Mouse (Mus musculus) embryo, embryonic 9.5 days (tissue): ENCODE data around the gene Mtfmt.

Source experiments
- DNase-seq: peaks from one replicate; pipeline ENCODE4 v3.0.0-alpha.2; 2017; ENCODE audit errors: extremely low spot score

The Mtfmt gene

GRCm38 (mm10) chr9:65427511-65427910, 8.1 kb upstream of the Mtfmt start:
- DNase-seq: no peak

GRCm38 (mm10) chr9:65428003-65428402, 7.6 kb upstream of the Mtfmt start:
- no peak for DNase-seq

DNA sequence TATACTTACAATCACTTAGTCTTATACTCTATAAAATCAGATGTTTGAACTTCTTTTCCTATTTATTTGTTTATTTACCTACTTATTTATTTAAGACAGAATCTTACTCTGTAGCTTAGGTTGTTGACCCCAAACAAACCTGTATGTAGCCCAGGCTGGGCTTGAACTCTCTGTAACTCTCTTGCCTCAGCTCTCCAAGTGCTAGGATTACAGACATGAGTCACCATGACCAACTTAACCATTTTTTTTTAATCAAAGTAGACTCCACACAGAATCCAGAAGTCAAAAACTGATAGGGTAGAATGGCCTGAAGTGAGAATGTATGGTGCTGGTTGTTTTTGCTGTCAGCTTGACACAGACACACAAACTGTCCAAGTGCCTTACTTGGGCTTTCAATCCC, 5.2 kb upstream of the Mtfmt start:
- no peak for DNase-seq

GRCm38 (mm10) chr9:65430921-65431320, 4.7 kb upstream of the Mtfmt start:
- no peak for DNase-seq

DNA sequence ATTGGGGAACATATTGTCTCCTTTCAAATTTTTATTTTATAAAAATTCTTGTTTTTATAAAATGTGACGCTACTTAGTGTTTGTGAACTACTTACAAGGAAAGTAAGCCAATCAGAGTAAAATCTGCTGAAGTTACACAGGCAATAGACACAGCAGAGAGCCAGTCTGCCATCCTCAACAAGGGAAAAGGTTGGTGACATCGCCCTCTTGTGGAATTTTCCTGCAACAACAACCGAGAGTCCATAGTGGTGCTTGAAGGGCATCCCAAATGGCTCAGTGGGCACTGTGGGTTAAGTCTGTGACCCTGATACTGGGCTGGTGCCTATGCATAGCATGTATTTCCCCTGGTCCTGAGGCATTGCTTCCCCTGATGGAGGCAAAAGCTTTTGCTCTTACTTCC, 3.3 kb upstream of the Mtfmt start:
- DNase-seq: peak; percentile 82

GRCm38 (mm10) chr9:65434140-65434539, 1.4 kb upstream of the Mtfmt start:
- peak; percentile 55 for DNase-seq

GRCm38 (mm10) chr9:65435211-65435610, 371 bp upstream of the Mtfmt start:
- peak; percentile 8 for DNase-seq

DNA sequence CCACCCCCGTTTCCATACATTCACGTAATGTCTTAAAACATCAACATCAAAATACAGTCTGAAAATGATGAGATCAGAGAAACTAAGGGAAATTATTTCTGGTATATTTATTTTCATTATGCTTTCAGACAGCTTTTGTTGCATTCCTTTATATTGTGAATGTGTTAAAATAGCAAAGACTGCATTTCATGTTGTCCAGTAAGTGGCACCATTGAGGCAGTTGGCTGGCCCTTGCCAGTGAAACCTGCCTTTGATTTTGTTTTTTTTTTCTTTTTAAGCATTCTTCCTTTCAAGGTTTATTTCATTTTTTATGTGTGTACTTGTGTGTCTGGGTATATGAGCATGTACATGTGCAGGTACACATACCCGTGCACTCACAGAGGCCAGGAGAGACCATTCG, 9.1 kb downstream of the Mtfmt start:
- no peak for DNase-seq

GRCm38 (mm10) chr9:65447951-65448350, 12.4 kb downstream of the Mtfmt start:
- no peak for DNase-seq

DNA sequence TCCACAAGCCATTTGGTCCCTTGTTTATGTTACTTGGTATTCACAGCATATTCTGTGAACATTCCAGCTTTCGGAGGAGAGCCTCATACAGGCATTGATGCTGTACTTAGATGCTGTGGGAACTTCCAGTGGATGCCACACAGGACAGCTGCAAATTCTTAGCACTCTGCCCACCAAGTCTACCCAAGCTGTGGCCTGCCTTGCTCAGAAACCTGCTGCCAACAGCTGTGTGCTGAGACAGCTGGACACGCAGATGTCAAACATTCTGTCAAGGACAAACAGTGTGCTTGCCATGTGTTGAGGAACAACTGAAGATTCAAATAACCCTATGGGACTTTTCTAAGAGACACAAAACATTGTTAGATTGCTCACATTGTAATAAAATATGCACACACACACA, 23.4 kb downstream of the Mtfmt start:
- DNase-seq: no peak

DNA sequence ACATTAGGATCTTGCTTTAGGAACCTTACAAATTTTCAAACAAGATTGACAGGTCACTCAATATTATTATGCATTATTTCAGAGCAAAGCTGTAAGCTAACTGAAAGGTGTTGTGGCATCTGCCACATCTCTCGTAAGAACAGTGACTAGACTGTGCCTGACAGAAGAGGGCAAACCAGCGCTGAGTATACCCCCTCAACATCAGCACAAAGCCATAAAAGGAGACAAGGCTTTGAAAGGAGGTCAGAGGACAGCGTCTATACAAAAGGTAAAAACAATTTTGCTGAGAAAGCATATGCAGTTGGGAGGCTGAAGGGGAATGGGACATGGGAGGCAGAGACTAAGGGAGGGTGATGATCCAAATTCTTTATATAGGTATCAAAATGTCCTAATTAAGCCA, 24.6 kb downstream of the Mtfmt start:
- DNase-seq: peak; percentile 13

GRCm38 (mm10) chr9:65460732-65461442, 25.3 kb downstream of the Mtfmt start, which contains the start of gene Spg21:
Gene Spg21, plus strand, starts transcription at chr9:65460947.
- DNase-seq: peak; percentile 99

DNA sequence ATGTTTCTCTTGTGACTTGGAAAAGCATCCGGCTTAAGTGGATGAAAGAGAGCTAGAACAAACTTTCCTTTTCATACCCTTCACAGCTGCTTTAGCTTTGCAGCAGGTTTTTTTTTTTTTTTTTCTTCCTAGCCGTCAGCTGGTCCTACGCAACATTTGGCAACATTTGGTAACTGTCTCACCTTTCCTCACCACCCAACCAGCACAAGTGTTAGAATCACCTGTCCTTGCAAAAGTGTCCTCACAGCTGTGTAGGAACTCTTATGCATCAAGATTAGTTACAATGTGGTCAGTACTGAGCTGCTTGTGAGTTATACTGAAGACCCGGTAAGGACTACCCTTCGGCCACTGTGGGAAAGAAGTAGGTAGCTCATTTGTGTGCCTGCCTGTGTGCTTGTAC, 27.0 kb downstream of the Mtfmt start:
- DNase-seq: no peak

DNA sequence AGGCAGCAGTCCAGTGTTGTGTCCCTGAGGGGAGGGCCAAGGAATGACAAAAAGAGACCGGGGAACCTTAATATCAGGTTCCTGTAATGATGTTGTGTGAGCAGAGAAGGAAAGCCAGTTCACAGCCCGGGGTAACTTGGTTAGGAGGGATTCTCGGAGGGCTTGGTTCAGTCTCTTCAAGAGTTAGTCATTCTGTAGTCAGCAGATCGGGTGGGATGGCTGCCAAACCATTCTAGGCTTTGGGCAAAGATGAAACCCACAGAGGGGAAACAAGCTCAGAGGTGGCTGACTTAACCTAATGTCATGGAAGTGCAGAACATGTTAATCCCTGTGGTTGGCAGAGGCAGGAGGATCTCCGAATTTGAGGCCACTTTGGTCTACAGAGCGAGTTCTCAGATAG, 28.6 kb downstream of the Mtfmt start:
- no peak for DNase-seq

GRCm38 (mm10) chr9:65465241-65465640, 29.7 kb downstream of the Mtfmt start:
- DNase-seq: no peak

DNA sequence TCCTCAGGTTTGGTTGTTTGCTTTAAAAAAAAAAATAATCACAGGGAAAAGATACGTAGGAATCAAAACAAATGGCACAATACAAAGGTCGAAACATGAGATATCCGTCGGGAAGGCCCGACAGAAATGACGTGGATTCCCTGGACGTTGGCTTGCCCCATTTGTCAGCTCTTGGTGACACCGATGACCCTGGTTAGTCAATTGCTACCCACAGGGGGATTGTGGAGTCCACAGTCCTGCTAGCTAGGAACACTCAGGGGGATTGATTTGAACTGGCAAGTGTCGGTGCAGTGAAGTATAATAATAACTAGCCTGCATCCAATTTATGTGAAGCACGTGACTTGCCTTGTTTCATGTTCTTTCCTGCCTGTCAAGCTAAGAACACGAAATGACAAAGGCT, 32.1 kb downstream of the Mtfmt start:
- no peak for DNase-seq

GRCm38 (mm10) chr9:65472769-65473168, 37.2 kb downstream of the Mtfmt start:
- DNase-seq: no peak

- no peak for DNase-seq
Measured at GRCm38 (mm10) chr9:65479158-65479557, 43.6 kb downstream of the Mtfmt start.

DNA sequence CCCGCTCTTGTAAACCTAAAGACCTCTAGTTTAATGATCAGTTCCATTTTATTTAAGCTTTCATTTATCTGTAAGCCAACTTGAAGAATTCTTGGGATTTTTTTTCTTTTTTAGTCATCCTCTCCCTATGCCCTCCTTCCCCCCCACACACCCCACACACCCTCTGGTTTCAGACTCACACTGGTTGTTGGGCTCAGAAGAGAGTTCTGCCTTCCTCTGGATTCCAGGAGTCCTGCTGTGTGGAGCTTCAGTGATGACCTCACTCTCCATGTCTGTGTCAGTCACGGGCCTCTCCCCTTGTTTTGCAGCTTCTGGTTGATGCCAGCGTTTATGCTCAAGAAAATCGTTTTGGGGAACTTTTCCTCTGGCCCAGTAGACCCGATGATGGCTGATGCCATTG, 44.5 kb downstream of the Mtfmt start:
- DNase-seq: no peak

DNA sequence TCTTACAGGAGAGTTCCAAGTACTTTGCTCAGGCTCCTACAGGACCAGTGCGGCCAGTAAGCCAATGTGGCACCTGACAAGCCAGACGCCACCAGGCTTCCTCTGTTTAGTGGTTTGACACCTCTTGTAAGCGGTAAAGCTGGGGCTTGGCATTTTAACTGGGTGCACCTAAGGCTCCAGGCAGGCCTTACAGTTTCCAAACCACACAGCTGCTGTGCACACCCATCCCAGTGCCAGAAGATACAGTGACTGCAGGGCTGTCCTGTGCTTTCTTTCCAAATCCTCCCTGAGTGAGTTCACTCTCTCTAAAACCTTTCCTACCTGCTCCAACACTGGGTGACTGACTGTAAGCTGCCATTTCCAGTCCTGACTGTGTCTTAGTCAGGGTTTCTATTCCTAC, 55.9 kb downstream of the Mtfmt start:
- DNase-seq: no peak

GRCm38 (mm10) chr9:65492351-65492750, 56.8 kb downstream of the Mtfmt start:
- no peak for DNase-seq

DNA sequence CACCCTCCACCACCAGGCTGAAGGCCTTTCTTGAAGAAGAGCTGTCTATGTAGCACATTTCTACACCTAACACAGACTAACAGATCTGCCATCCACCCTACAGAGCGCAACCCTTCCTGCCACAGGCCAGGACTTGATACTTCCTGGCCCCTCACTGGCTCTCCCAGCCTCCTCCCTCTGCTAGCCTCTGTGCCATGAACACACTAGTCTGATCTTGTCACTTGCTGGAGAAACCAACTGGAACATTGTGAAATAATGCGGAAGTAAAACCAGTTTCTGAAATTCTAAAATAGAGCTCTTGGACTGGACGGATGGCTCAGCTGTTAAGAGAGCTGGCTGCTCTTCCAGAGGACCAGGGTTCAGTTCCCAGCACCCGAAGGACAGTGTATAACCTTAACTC, 57.3 kb downstream of the Mtfmt start:
- DNase-seq: no peak

DNA sequence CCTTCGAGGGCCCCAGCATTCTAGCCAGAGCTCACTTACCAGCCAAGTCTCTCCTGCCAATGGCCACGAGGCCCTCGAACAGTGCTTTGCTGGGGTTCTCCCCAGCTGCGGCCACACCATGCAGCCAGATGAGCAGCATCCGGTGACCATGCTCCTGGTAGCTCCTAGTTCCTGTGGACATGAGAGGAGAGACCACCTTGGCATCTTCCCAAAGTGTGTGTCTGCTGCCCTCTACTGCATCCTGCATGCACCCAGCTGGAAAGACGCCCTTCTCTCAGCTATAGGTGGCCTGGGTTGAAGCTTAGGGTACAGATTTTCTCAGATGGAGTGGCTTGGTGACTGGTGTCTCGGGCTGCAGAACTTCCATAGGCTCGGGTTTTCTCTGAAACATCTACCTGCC, 66.6 kb downstream of the Mtfmt start:
- DNase-seq: peak; percentile 45
